Mouse (Mus musculus) gastrocnemius, adult 18-20 months (tissue): ENCODE results near the gene Selenoo. TPM values are rescaled to one million over a fixed set of nuclear protein-coding genes. Genes with fewer than 3 reads are reported as not detected.

Experiments
- DNase-seq: peaks from one replicate; pipeline ENCODE4 v3.0.0; 2021; ENCODE audit warnings: low spot score
- total RNA-seq, 2 experiments: library from RNA; stranded (reverse); gene quantifications; 2 replicates each; pipeline ENCODE4 v1.2.3; 2021

Selenoo gene
- total RNA-seq, 2 experiments from 2014 or later = 14.7 to 15.5 TPM

- peak; percentile 84 for DNase-seq
These were observed 13.3 kb upstream of the Selenoo start for GRCm38 (mm10) chr15:89075478-89076147.

GRCm38 (mm10) chr15:89076156-89076731 lies 12.6 kb upstream of the Selenoo start:
- peak; percentile 48 for DNase-seq

GRCm38 (mm10) chr15:89078208-89078836 lies 10.6 kb upstream of the Selenoo start:
- DNase-seq = peak; percentile 22

GRCm38 (mm10) chr15:89083906-89084305 lies 5.0 kb upstream of the Selenoo start:
- no peak for DNase-seq

- DNase-seq = no peak
These were observed 4.1 kb upstream of the Selenoo start for GRCm38 (mm10) chr15:89084826-89085225.

GRCm38 (mm10) chr15:89089248-89090051 lies 566 bp downstream of the Selenoo start:
- peak; percentile 17 for DNase-seq

- no peak for DNase-seq
These were observed 1.8 kb downstream of the Selenoo start for GRCm38 (mm10) chr15:89090662-89091061.

- no peak for DNase-seq
These were observed 3.3 kb downstream of the Selenoo start for GRCm38 (mm10) chr15:89092181-89092580.

- DNase-seq = no peak
These were observed 8.6 kb downstream of the Selenoo start for GRCm38 (mm10) chr15:89097450-89097849.

GRCm38 (mm10) chr15:89098616-89099015 lies 9.7 kb downstream of the Selenoo start:
- no peak for DNase-seq

GRCm38 (mm10) chr15:89100823-89101222 lies 11.9 kb downstream of the Selenoo start:
- DNase-seq = no peak

- DNase-seq = no peak
These were observed 13.8 kb downstream of the Selenoo start for GRCm38 (mm10) chr15:89102646-89103045.

- no peak for DNase-seq
These were observed 15.0 kb downstream of the Selenoo start for GRCm38 (mm10) chr15:89103921-89104320.

GRCm38 (mm10) chr15:89104425-89104824 lies 15.5 kb downstream of the Selenoo start:
- DNase-seq = no peak

- DNase-seq = no peak
These were observed 17.2 kb downstream of the Selenoo start for GRCm38 (mm10) chr15:89106073-89106472.

GRCm38 (mm10) chr15:89106976-89107375 lies 18.1 kb downstream of the Selenoo start:
- no peak for DNase-seq

- no peak for DNase-seq
These were observed 21.3 kb downstream of the Selenoo start for GRCm38 (mm10) chr15:89110147-89110546.

GRCm38 (mm10) chr15:89118007-89118406 lies 29.1 kb downstream of the Selenoo start:
- no peak for DNase-seq

GRCm38 (mm10) chr15:89122649-89123366 lies 33.9 kb downstream of the Selenoo start, which contains the start of gene Tubgcp6:
Gene Tubgcp6 (minus strand): TSS chr15:89123112.
- DNase-seq = peak; percentile 95

GRCm38 (mm10) chr15:89123595-89123994 lies 34.7 kb downstream of the Selenoo start:
- no peak for DNase-seq

GRCm38 (mm10) chr15:89124312-89124711 lies 35.4 kb downstream of the Selenoo start:
- DNase-seq = no peak
